Mouse (Mus musculus) G1E (cell line): ENCODE measurements around the gene Elfn2.

Source experiments
- CTCF ChIP-seq: IDR thresholded peaks from 2 replicates; pipeline ENCODE4 v1.5.1; 2012; ENCODE audit warnings: low read depth, low read length, inconsistent platforms, mixed read lengths
- GATA1 ChIP-seq: IDR thresholded peaks from 2 replicates; pipeline ENCODE4 v1.6.1; 2012; ENCODE audit warnings: borderline replicate concordance, low read length, inconsistent platforms, mixed read lengths
- POLR2AphosphoS5 ChIP-seq: IDR thresholded peaks from 2 replicates; pipeline ENCODE4 v1.6.1; 2012; ENCODE audit warnings: low read depth, low read length, inconsistent platforms; ENCODE audit not compliant: insufficient replicate concordance
- TAL1 ChIP-seq: conservative IDR thresholded peaks from 2 replicates; pipeline ENCODE4 v1.6.1; 2012; ENCODE audit warnings: low read depth, low read length, inconsistent platforms, mixed read lengths

DNA sequence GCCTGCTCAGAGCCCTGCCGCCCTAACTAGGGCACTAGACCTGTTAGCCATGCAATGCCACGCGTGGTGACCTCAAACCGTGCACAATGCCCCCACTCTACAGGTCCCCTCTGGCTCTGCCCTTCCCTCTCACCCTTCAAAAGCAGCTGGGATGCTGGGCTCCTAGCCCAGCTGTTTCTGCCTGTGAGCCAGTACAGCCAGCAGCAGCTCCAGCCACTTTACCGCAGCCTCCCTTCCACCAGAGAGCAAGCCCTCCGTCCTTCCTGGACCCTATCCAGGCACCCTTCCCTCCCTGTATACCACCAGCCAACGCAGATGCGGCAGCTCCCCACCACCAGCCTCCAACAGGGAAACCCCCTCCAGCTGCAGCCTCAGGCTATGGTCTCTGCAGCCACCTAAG lies 26.1 kb downstream of the Elfn2 start:
- TF ChIP-seq CTCF (no peak), TAL1 (no peak), GATA1 (no peak), POLR2AphosphoS5 (no peak)
